Mouse (Mus musculus): ENCODE data around the gene Ppp2r5c.

The Ppp2r5c gene

DNA sequence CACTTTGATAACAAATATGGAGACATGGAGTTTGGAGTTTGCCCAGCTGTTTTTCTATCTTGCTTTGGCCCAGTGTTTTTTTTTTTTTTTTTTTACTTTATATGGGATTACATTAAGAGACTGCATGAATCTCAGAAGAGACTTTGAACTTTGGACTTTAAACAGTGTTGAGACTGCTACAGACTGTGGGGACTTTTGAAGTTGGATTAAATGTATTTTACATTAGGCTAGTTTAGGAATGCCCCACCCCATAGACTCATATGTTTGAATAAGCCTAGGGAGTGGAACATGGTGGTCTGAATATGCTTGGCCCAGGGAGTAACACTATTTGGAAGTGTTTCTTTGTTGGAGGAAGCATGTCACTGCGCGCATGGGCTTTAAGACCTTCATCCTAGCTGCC, 4.7 kb upstream of the Ppp2r5c start:
- no peak for DNase-seq (ENCODE audit: extremely low spot score)

DNA sequence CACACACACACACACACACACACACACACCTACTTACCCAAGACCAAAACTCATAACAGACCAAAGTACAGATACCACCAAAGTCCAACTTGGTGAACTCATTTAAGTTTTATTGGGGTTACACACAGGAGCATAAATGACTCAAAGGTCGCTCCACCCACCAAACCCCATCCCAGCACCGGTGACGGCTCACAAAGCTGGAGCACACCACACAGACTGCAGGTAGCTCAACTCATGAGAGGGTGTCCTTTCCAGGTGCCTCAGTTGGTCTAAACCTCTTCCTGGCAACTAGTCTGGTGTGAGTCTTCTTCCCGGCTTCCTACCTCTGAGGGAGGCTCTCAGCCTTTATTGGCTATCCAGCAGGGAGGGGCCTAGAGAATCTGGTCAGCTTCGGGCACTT, 2.4 kb upstream of the Ppp2r5c start:
- DNase-seq (ENCODE audit: extremely low spot score), result no peak

DNA sequence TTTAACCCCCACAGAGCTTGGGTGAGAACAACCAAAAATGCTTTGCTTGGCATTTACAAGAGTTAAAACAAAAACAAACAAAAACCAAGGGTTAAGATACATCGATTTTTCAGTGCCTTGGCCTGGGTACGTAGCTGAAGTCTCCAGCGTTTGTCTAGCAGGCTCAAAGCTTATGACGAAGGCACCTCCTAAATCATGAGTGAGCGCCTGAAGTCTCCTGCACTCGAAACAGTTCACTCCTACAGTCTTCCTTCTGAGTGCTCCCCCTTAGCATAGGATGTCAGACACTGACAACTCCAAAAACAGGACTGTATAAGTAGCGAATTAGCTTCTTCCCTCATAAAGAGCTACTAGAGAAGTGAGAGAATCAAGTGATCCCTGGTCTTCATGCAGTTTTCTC, 1.1 kb upstream of the Ppp2r5c start:
- DNase-seq (ENCODE audit: extremely low spot score), result no peak

- no peak for DNase-seq (ENCODE audit: extremely low spot score)
Measured at GRCm38 (mm10) chr12:110447306-110447705, 386 bp downstream of the Ppp2r5c start.

GRCm38 (mm10) chr12:110448767-110449166, 1.8 kb downstream of the Ppp2r5c start:
- no peak for DNase-seq (ENCODE audit: extremely low spot score)

GRCm38 (mm10) chr12:110454223-110454622, 7.3 kb downstream of the Ppp2r5c start:
- peak; percentile 64 for DNase-seq (ENCODE audit: extremely low spot score)

DNA sequence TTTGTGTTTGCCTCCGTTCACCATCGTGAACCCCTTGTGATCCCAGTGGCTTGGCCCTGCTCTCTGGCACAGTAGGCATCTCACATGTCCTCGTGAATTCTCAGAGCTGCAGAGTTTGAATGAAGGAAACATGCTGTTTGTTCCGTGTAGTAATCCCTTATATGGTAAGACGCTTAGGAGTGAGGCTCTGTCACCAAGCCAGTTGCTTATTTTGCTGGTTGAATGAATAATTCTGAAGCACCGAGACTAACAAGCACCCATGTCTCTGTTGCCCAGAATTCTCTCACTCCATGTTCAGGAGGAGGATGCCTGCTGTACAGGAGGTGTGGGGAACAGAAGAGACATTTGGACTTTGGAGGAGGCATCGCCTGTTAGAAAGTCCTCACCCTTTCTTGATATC, 9.1 kb downstream of the Ppp2r5c start:
- DNase-seq (ENCODE audit: extremely low spot score), result no peak

GRCm38 (mm10) chr12:110458667-110459066, 11.7 kb downstream of the Ppp2r5c start:
- no peak for DNase-seq (ENCODE audit: extremely low spot score)

DNA sequence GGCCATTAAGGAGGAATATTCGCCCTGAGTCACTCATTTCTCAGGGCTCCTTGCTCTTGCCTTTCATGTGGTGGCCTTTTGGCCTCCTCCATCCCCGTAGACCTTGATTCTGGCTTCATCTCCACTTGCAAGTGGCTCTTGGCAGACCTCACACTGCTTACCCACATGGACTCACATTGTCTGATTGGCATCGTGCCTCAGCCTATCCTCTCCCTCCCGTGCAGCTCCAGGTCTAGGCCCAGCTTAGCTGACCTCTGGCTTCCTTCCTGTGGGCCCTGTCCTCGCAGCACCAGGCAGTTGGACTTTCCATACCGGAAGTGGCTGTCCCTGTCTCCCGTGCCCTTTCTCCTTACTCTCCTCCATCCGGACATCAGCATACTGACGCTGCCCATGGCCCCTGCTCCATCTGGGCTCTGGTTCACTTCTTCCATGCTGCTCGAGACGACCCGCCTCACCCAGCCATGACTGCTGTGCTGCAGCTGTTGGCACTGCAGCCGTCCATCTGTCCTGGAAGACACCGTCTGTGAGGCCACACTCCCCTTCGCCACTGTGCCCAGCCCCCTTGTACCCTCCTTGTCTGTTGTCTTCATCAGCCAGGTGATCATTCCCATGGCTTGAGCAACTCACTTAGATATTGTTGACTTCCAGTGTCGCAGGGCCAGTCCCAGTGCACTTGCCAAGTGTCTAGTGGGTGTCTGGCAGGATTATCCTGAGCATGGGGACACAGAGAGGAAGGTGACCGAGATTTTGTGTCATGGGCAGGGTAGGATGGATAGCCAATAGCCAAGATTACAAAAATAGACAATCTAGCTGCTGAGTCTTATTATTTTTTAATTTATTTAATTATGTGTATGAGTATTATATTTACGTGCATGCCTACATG, 13.7 kb downstream of the Ppp2r5c start:
- no peak for DNase-seq (ENCODE audit: extremely low spot score)

DNA sequence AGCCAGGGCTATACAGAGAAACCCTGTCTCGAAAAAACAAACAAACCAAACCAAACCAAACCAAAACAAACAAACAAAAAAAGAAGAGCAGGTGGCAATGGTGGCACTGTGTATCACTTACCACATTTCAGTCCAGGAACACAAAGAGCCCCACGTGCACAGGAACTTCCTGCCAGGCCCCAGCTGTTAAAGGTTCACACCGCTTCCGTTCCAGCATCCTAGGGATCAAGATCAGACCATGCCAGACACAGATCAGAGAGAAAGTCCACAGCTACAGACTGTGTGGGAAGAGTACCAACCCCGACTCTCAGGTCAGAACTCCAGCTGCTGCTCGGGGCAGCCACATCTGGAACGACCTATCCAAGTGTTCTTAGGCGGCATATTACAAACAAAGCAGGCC, 16.8 kb downstream of the Ppp2r5c start:
- DNase-seq (ENCODE audit: extremely low spot score), result no peak

DNA sequence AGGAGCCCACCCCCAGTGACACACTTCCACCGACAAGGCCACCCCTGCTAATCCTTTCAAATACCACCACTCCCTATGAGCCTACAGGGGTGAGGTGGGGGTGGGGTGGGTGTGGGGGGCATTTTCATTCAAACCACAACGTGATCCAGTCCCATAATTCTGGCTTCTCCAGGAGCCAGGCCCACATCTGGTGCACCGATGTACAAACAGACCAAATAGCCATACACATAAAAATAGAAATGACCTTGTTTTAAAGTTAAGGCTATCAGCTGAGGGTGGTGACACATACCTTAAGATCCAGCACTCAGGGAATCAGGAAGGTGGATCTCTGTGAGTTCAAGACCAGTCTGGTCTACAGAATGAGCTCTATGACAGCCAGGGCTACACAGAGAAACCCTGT, 24.5 kb downstream of the Ppp2r5c start:
- DNase-seq (ENCODE audit: extremely low spot score), result no peak

DNA sequence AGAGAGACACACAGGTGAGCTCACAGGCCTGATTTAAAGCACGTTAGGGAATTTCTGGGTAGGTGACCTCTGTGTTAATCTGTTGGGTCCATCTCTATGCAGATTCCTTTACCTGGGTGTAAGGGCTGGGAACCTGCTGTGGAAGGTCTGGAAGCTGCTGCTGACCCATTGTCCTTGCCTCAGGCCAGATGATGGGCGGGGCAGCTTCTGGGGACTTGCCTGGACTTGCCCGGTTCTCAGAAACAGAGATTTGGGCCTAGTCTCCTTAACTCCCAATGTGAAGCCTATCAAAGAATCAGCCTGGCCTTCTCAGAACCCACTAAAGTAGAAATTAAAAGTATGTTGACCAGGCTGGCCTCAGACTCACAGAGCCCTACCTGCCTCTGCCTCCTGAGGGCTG, 25.3 kb downstream of the Ppp2r5c start:
- no peak for DNase-seq (ENCODE audit: extremely low spot score)

DNA sequence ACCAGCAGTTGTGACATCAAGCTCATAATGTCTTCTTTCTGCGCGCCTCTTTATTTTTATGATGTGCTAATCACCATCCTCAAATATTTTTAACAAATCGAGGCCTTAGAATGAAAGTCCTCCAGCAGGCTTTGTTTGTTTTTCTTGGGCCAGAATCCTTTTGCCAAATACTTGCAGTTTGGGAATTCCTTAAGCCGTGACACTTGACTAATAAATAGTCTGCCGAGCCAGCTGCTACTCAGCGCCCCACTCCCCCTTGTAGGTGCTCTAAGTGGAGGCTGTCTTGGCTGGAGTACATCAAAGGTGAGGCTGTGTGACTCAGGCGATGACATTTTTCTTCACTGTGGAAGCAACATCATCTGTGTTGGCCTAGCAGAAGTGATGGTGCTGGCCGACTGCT, 27.6 kb downstream of the Ppp2r5c start:
- no peak for DNase-seq (ENCODE audit: extremely low spot score)

- DNase-seq (ENCODE audit: extremely low spot score), result no peak
Measured at GRCm38 (mm10) chr12:110476561-110476960, 29.6 kb downstream of the Ppp2r5c start.

DNA sequence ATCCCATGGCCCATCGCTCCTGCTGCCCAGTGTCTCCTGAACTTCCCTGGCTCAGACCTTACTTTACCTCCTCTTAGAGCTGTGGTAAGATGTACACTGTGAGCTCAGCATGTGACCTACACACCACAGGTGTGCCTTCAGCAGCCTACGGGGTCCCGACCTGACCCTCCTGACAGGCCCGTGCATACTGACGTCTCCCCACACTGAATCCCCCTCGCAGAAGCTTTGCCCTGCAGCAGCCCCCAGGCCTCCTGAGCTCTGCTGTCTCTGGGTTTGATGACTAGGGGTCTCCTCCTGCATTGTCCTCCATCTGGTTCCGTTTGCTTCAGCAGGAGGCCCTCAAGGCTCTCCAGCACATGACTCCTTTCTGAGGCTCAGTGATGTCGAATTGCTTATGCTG, 31.0 kb downstream of the Ppp2r5c start:
- DNase-seq (ENCODE audit: extremely low spot score), result no peak

DNA sequence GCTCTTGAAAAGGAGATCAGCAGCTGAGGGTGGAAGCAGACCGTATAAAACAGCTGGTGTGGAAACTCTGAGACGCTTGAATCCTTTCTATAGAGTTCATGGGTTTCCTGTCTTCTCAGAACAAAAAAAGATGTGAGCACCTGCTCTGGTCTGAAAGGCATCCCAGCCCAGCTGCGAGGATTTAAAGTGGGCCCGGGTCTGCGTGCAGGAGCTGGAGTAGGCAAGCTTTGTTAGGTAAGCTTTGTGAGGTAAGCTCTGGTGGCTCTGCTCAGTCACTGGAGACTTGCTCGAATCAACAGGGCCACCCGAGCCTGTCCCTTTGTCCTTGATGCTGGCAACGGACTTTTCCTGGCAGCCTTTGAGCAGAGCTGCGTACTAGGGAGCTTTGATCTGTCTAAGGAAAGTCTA, 31.7 kb downstream of the Ppp2r5c start:
- DNase-seq (ENCODE audit: extremely low spot score), result no peak

DNA sequence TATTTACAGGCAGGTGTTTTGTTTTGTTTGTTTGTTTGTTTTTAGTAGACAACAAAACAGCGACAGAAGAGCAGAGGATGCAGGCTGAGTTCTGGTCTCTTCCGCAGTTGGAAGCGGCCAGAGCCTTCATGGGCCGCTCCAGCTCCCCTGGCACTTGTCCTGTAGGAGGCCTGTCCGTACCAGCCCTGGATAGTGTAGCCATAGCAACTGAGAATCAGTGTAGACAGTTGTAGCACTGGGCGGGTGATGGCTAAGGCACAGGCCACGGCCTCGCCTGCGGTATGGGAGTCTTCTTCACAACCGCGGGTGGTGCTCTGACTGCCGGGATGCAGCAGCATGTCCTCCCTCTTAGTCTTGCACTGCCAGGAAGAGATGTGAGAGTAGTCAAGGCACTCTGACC, 32.3 kb downstream of the Ppp2r5c start:
- no peak for DNase-seq (ENCODE audit: extremely low spot score)

DNA sequence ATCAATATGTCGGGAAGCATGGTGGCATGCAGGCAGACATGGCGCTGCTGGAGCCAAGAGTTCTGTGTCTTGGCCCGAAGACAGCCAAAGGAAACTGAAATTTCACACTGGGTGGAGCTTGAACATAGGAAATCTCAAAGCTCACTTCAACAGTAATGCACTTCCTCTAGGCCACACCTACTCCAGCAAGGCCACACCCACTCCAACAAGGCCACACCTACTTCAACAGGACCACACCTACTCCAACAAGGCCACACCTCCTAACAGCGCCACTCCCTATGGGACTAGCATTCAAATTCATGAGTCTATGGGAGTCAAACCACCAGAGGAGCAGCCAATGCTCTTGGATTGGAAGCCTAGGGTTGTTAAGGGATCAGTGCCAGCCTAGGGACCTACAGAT, 33.8 kb downstream of the Ppp2r5c start:
- DNase-seq (ENCODE audit: extremely low spot score), result no peak

DNA sequence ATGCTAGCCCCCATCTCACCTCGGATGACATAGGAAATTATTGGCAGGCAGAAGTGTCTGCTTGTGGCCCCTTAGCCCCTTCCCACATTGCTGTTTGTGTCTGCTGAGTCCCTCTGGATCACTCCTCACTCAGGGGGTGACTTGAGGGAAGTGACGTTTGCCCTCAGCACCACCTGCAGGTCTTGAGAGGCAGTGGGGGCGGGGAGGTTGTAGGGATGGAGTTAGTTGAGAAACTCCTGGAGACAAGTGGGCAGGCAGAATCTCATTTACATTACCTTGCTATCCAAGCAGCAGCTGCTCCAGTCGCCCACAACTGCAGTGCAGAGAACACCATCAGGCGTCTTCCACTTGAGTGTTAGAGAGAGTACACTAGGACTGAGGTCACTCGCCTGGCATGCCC, 36.8 kb downstream of the Ppp2r5c start:
- no peak for DNase-seq (ENCODE audit: extremely low spot score)

- DNase-seq (ENCODE audit: extremely low spot score), result no peak
Measured at GRCm38 (mm10) chr12:110484824-110485584, 38.1 kb downstream of the Ppp2r5c start.

GRCm38 (mm10) chr12:110485585-110486331, 38.8 kb downstream of the Ppp2r5c start:
- DNase-seq (ENCODE audit: extremely low spot score), result peak; percentile 85

GRCm38 (mm10) chr12:110486852-110487251, 39.9 kb downstream of the Ppp2r5c start:
- no peak for DNase-seq (ENCODE audit: extremely low spot score)
